Mouse (Mus musculus): ENCODE measurements around the gene Acoxl.

Gene Acoxl

GRCm38 (mm10) chr2:128038259-128038890 lies 199.7 kb downstream of the Acoxl start:
- DNase-seq, result no peak

- no peak for DNase-seq
Measured at GRCm38 (mm10) chr2:128041066-128041750, 202.5 kb downstream of the Acoxl start.

DNA sequence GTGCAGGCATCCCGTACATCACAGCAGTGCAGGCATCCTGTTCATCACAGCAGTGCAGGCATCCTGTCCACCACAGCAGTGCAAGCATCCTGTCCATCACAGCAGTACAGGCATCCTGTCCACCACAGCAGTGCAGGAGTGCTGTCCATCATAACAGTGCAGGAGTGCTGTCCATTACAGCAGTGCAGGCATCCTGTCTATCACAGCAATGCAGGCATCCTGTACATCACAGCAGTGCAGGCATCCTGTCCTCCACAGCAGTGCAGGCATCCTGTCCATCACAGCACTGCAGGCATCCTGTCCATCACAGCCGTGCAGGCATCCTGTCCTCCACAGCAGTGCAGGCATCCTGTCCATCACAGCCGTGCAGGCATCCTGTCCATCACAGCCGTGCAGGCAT lies 207.8 kb downstream of the Acoxl start:
- DNase-seq, result no peak

GRCm38 (mm10) chr2:128054905-128055304 lies 216.2 kb downstream of the Acoxl start:
- DNase-seq, result no peak

GRCm38 (mm10) chr2:128057872-128058271 lies 219.2 kb downstream of the Acoxl start:
- no peak for DNase-seq

DNA sequence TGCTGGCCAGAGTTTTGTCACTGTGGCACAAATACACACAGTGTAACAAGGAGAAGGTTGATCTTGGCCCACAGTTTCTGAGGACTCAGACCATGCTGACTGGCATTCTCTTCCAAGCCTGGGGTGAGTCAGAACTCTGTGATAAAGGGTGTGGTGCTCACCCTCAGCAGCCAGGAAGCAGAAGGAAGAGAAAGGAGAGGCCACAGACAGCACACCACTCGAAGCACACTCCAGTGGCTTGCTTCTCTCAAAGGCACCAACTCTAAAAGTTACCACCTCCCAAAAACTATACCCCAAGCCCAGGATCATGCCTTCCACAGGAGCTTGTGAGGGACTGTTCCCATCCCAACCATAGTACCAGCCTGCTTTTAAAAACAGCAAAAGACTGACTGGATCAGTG lies 220.0 kb downstream of the Acoxl start:
- no peak for DNase-seq

- no peak for DNase-seq
Measured at GRCm38 (mm10) chr2:128060213-128060612, 221.5 kb downstream of the Acoxl start.

DNA sequence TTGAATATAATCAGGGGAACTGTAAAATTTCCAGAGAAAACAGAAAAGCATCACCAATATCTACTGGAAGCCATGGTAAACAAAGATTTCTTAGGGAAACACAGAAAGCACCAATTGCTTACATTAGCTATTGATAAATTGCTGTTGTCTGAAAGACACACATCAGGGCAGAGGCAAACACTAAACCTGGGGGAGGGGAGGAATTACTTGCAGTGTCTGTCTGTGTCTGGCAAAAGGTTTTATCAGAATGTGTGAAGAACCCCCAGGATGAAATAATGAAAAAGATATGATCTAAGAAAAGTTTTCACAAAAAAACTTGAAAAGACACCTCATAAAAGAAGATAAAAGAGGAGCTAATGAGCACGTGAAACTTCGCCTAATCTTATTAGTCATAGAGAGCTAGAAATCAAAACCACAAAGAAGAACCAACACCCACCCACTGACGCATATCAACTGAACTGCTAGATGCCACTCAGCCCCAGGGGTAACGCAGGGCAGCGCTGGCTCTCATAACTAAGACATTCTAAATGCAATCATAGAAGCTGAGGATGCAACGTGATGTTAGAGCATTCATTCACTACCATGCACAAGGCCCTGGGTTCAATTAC lies 222.1 kb downstream of the Acoxl start:
- DNase-seq, result no peak

GRCm38 (mm10) chr2:128061491-128061890 lies 222.8 kb downstream of the Acoxl start:
- no peak for DNase-seq

DNA sequence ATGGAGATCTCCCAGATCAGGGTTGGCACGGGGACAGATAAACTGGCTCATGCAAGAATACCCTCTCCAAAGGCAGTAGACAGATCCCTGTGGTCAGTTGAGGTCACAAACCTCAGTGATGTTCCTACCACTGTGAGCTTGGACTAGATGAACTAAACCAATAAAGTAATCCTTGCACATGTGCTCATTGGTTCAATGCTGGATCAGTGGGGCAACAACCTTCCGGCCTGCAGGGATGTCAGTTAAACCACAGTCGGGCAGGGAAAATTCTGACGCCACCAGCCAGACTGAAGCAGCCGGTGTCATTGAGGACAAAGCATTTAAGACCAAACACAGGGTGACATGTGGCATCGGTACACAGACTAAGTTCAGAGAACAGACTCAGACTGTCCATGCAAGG lies 224.1 kb downstream of the Acoxl start:
- no peak for DNase-seq

GRCm38 (mm10) chr2:128065013-128065412 lies 226.3 kb downstream of the Acoxl start:
- no peak for DNase-seq

- DNase-seq, result no peak
Measured at GRCm38 (mm10) chr2:128065576-128065975, 226.9 kb downstream of the Acoxl start.

DNA sequence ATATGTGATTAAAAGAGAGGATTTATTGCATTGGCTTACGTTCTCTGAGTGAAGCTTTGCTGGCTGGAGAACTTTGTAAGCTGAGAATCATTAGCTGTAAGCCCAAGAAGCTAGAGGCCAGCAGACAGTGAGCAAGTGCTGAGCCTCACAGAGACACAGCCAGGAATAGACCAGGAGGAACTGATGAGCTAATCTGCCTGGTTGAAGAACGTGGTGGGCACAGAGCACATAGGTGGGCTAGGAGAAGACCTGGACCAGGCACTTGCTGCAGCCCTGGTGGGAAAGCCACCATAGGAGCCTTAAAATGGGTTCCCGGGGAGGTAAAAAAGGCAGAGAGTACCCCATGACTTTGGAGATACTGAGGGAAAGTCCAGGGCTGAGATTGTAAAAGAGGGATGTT lies 228.5 kb downstream of the Acoxl start:
- DNase-seq, result no peak

- no peak for DNase-seq
Measured at GRCm38 (mm10) chr2:128067596-128067995, 228.9 kb downstream of the Acoxl start.

GRCm38 (mm10) chr2:128068176-128068575 lies 229.5 kb downstream of the Acoxl start:
- DNase-seq, result no peak

DNA sequence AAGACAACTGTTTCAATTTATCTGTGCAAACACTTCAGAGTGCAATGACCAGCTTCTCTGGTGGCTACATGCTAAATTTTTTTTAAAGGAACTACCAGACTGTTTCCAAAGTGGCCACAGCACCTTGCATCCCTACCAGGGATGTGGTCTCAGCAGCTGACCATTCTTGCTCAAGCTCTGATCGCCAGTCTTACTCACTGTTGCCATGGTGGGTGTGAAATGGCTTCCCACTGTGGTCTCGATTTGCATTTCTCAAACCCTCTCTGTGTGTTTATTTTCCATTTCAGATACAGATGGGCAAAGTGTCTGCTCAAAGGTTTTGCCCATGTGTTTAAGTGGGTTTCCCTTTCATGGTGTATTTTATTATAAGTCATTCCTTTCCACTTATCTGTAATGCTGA lies 230.3 kb downstream of the Acoxl start:
- DNase-seq, result no peak

GRCm38 (mm10) chr2:128071791-128072190 lies 233.1 kb downstream of the Acoxl start:
- no peak for DNase-seq

DNA sequence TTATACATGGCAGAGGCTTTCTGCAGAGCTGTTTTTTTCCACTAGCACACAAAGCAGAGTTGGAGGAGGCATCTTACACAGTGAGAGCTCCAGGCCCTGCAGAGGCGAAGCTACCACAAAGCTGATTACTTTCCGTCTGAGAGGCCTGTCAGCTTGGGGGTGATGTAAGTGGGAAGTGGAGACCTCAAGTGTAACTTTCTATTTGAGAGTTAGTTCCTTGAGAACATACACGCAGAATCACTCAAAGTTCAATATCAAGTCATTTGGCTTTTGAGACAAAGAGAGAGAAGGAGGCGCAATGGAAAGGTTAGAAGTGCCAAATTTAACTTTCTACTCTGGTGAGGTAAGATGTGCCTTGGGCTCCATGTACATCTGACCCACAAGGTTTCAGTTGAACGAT lies 234.3 kb downstream of the Acoxl start:
- DNase-seq, result no peak

GRCm38 (mm10) chr2:128073603-128074002 lies 234.9 kb downstream of the Acoxl start:
- no peak for DNase-seq

- DNase-seq, result no peak
Measured at GRCm38 (mm10) chr2:128076936-128077335, 238.3 kb downstream of the Acoxl start.

DNA sequence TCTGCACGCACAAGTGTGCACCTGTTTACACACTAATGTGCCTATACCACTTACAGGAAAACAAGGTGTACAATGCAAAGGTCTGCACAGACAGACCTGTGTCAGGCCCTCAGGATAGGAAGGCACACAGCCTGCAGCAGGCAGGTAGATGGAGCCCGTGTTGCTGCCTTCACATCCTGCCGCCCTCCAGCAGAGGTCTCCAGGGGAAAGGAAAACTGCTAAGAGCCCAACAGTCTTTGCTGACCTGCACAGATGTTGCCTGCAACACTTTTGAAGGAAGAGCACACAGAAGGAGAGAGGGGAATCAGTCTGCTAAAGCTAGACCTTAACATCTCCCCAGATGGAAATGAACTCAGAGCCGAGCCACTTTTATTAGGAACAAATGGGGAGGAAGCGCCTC lies 240.2 kb downstream of the Acoxl start:
- peak; percentile 41 for DNase-seq

DNA sequence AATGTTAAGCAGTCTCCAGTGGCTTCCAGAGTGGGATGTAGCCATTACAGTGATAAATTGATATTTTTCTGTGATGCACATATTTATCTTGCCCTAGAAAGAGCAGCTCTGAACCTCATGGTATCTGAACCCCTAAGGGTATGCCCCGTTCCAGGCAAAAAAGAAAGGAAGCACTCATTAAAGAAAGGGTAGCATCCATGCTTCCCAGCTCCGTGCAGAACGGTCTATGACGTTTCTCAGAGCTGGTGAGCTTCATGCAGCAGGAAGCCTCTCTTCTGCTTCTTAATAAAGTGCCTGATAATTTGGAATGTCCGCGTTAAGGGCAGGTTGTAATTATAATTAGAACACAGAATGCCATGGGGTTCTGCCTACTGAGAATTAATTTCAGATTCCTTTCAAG lies 240.6 kb downstream of the Acoxl start:
- no peak for DNase-seq

DNA sequence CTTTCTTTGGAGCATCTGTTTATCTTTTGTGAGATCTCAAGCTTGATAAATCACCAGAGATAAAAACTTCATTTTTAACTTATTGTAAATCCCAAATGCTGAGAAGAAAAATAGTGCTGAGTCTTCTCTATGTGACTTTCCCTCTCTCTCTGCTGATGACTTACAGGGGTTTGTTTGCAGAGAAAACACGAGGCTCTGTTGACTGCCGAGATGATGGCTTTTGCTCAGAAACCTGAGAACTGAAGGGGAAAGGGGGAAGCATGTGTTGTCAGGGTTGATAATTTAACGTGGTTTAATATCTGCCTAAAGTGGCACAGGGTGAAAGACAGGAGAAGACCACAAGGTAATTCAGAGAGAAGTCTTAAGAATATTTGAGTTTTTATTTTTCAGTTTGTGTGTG lies 245.2 kb downstream of the Acoxl start:
- DNase-seq, result no peak

GRCm38 (mm10) chr2:128084607-128085006 lies 245.9 kb downstream of the Acoxl start:
- DNase-seq, result peak; percentile 26

Measured in liver (tissue).